Mouse (Mus musculus) C2C12 (cell line): ENCODE measurements at regions not wholly inside any gene's neighbourhood (a gene's known extent, or its start where the extent isn't known, plus 50 kb on each side); places are given as distances from the start of the nearest gene placed in this dataset.

ENCODE experiments used
- CEBPB ChIP-seq: IDR thresholded peaks from one replicate; pipeline ENCODE4 v1.6.1; 2011; ENCODE audit warnings: low read depth, mild to moderate bottlenecking, control low read depth, moderate library complexity
- CTCF ChIP-seq: IDR thresholded peaks from one replicate; pipeline ENCODE4 v1.5.1; 2011; ENCODE audit not compliant: control insufficient read depth, insufficient read depth, insufficient read length
- FOSL1 ChIP-seq: IDR thresholded peaks from one replicate; pipeline ENCODE4 v1.8.0; 2011; ENCODE audit warnings: mild to moderate bottlenecking, low read length; ENCODE audit not compliant: poor library complexity, insufficient read depth, severe bottlenecking
- MAX ChIP-seq: IDR thresholded peaks from one replicate; pipeline ENCODE4 v1.6.1; 2011; ENCODE audit warnings: mild to moderate bottlenecking, control low read depth
- MYOD1 ChIP-seq: IDR thresholded peaks from one replicate; pipeline ENCODE4 v1.6.1; 2011; ENCODE audit warnings: low read depth; ENCODE audit not compliant: control insufficient read depth, insufficient read length

DNA sequence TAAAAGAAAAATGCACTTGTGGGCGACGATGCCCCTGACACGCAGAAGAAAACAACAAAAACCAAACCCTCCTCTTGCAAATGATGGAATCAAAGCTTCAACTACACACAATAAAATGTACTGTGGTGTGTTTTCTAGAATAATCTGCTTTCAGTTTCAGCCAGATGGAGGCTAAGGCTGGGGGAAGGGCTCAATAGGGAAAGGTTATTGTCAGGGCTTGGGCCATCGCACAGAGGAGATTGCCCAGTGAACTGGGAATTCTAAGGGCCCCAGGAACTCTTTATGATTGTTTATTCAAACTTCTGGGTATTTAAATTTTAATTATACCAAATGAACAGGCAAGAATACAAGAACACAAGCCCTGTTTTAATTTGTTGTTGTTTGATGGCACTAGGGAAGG is 169.6 kb upstream of the Agap1 start:
- no peak for TF ChIP-seq MYOD1
- no peak for TF ChIP-seq FOSL1
- TF ChIP-seq MAX = no peak
- TF ChIP-seq CEBPB = no peak
- TF ChIP-seq CTCF = no peak
